In genomic region chr13:28775142-28775815, GRCm38 (mm10) we compare ENCODE assay signal across 17 mouse cellular contexts.
DNase-seq lines count a peak whose midpoint lies in the region; ATAC-seq and TF ChIP-seq lines count a peak whose summit lies in the region.
"Had no signal": no experiment of that assay in that cellular context is flagged by ENCODE, and none has a peak within 500 bp of the region (broad histone marks: within the 10 kb centered on the region; RNA-seq: fewer than 3 reads in every experiment).

No protein-coding gene starts in this region.

- no peak for TF ChIP-seq POLR2A in brain, embryonic 14.5 days (IDR thresholded peaks at IDR 0.05; ENCODE audit: borderline replicate concordance, extremely low read depth, insufficient read depth, insufficient read length, poor library complexity, severe bottlenecking)

- peaks cover 62% of the 10 kb centered on the region for H3K4me1 ChIP-seq in forebrain, embryonic 13.5 days
- H3K4me1 ChIP-seq in hindbrain, embryonic 14.5 days (replicated peaks; ENCODE audit: control insufficient read depth, insufficient read depth, low read length) = peaks cover 32% of the 10 kb centered on the region
- peaks cover 41% of the 10 kb centered on the region for H3K4me1 ChIP-seq in midbrain, embryonic 14.5 days (ENCODE audit: control insufficient read depth, insufficient read depth, low read length)

- H3K36me3 ChIP-seq in forebrain, embryonic 13.5 days (ENCODE audit: poor library complexity, severe bottlenecking) = no peaks in the 10 kb centered on the region
- no peaks in the 10 kb centered on the region for H3K36me3 ChIP-seq in hindbrain, embryonic 14.5 days (replicated peaks; ENCODE audit: control insufficient read depth, insufficient read depth)
- no peaks in the 10 kb centered on the region for H3K36me3 ChIP-seq in midbrain, embryonic 14.5 days (ENCODE audit: control insufficient read depth, insufficient read depth, low read length)
- H3K36me3 ChIP-seq: limb, embryonic 15.5 days had no signal

- no peak for TF ChIP-seq CTCF in brain, embryonic 14.5 days (IDR thresholded peaks at IDR 0.05; ENCODE audit: borderline replicate concordance, extremely low read depth, insufficient read depth, insufficient read length)

- peak; percentile 70 for DNase-seq in brain, embryonic 14.5 days (ENCODE audit: low read depth)
- no peak for DNase-seq in hindbrain, embryonic 14.5 days (ENCODE audit: low spot score)
- no peak for DNase-seq in midbrain, embryonic 14.5 days
- no peak for DNase-seq in spleen, postnatal 4 days (ENCODE audit: low spot score in 2 of 2)
- no peak for DNase-seq in left cerebral cortex, postnatal 25 days (ENCODE audit: low spot score in 2 of 2)
- DNase-seq in frontal cortex, adult 2 months (ENCODE audit: extremely low spot score in 1 of 2, low spot score in 1 of 2) = no peak
- DNase-seq in right cerebral cortex, postnatal 4 days = no peak
- DNase-seq: B cell, adult 2 months; cerebellum, adult 18-20 months; heart, adult 2 months; lung, adult 18-20 months; right cerebral cortex, postnatal 25 days; thymus, adult 2 months had no signal

- no peak overlapping the region for H3K4me3 ChIP-seq in forebrain, embryonic 13.5 days
- H3K4me3 ChIP-seq in hindbrain, embryonic 14.5 days (replicated peaks; ENCODE audit: low read length) = no peak overlapping the region
- no peak overlapping the region for H3K4me3 ChIP-seq in midbrain, embryonic 14.5 days (replicated peaks; ENCODE audit: low read depth, low read length)
- H3K4me3 ChIP-seq: heart, adult 2 months; limb, embryonic 15.5 days had no signal

- intact Hi-C loops in left cerebral cortex, postnatal 25 days (cut with DNase I) = no loop called here

- no peaks in the 10 kb centered on the region for H3K27me3 ChIP-seq in forebrain, embryonic 13.5 days
- no peaks in the 10 kb centered on the region for H3K27me3 ChIP-seq in hindbrain, embryonic 14.5 days (ENCODE audit: control insufficient read depth, insufficient read depth, low read length)
- no peaks in the 10 kb centered on the region for H3K27me3 ChIP-seq in midbrain, embryonic 14.5 days (ENCODE audit: control insufficient read depth, insufficient read depth, low read length)
- H3K27me3 ChIP-seq: limb, embryonic 15.5 days had no signal

- peak overlapping the region; percentile 26 for H3K4me2 ChIP-seq in forebrain, embryonic 13.5 days
- H3K4me2 ChIP-seq in hindbrain, embryonic 14.5 days (replicated peaks) = 0 out of 2 replicates have a peak overlapping the region, but pooled peaks have one; percentile 5
- peak overlapping the region; percentile 25 for H3K4me2 ChIP-seq in midbrain, embryonic 14.5 days (ENCODE audit: low read length)
- H3K4me2 ChIP-seq: limb, embryonic 15.5 days had no signal

- WGBS in forebrain, embryonic 13.5 days = 24% methylated on average over 7 of the region's 7 CpGs
- 38% methylated on average over 7 of the region's 7 CpGs for WGBS in hindbrain, embryonic 14.5 days
- WGBS in midbrain, embryonic 14.5 days = 22% methylated on average over 7 of the region's 7 CpGs

- peak overlapping the region; percentile 83 for H3K27ac ChIP-seq in forebrain, embryonic 13.5 days
- H3K27ac ChIP-seq in hindbrain, embryonic 14.5 days = peak overlapping the region; percentile 76
- peak overlapping the region; percentile 75 for H3K27ac ChIP-seq in midbrain, embryonic 14.5 days (replicated peaks; ENCODE audit: low read depth, low read length)
- H3K27ac ChIP-seq: heart, adult 2 months; kidney, postnatal 0 days; limb, embryonic 15.5 days had no signal

- no peaks in the 10 kb centered on the region for H3K9me3 ChIP-seq in forebrain, embryonic 13.5 days (replicated peaks)
- no peaks in the 10 kb centered on the region for H3K9me3 ChIP-seq in hindbrain, embryonic 14.5 days (ENCODE audit: control insufficient read depth, low read length)
- H3K9me3 ChIP-seq in midbrain, embryonic 14.5 days (ENCODE audit: control insufficient read depth, low read length) = no peaks in the 10 kb centered on the region
- H3K9me3 ChIP-seq: limb, embryonic 15.5 days had no signal

- peak; percentile 28; the same call in 1 of the 2 replicates for ATAC-seq in forebrain, embryonic 13.5 days
- ATAC-seq in hindbrain, embryonic 14.5 days (ENCODE audit: low FRiP score) = no peak
- ATAC-seq in midbrain, embryonic 14.5 days (ENCODE audit: low FRiP score, low TSS enrichment) = 0 out of 2 replicates have a peak, but pooled peaks have one; percentile 31
- ATAC-seq: intestine, embryonic 16.5 days had no signal

- H3K9ac ChIP-seq in forebrain, embryonic 13.5 days = peak overlapping the region; percentile 40; the same call in 1 of the 2 replicates
- peak overlapping the region; percentile 35; the same call in 1 of the 2 replicates for H3K9ac ChIP-seq in hindbrain, embryonic 14.5 days
- 0 out of 2 replicates have a peak overlapping the region, but pooled peaks have one; percentile 12 for H3K9ac ChIP-seq in midbrain, embryonic 14.5 days (replicated peaks; ENCODE audit: low read length)
- H3K9ac ChIP-seq: limb, embryonic 15.5 days had no signal
